Mouse (Mus musculus): Measurements from ENCODE around the gene Nipsnap2.
"Not testable (repeated sequence)": the region's sequence is repeated elsewhere in the genome, so short reads cannot be mapped to it uniquely, and the experiment has no call there.

Gene Nipsnap2

DNA sequence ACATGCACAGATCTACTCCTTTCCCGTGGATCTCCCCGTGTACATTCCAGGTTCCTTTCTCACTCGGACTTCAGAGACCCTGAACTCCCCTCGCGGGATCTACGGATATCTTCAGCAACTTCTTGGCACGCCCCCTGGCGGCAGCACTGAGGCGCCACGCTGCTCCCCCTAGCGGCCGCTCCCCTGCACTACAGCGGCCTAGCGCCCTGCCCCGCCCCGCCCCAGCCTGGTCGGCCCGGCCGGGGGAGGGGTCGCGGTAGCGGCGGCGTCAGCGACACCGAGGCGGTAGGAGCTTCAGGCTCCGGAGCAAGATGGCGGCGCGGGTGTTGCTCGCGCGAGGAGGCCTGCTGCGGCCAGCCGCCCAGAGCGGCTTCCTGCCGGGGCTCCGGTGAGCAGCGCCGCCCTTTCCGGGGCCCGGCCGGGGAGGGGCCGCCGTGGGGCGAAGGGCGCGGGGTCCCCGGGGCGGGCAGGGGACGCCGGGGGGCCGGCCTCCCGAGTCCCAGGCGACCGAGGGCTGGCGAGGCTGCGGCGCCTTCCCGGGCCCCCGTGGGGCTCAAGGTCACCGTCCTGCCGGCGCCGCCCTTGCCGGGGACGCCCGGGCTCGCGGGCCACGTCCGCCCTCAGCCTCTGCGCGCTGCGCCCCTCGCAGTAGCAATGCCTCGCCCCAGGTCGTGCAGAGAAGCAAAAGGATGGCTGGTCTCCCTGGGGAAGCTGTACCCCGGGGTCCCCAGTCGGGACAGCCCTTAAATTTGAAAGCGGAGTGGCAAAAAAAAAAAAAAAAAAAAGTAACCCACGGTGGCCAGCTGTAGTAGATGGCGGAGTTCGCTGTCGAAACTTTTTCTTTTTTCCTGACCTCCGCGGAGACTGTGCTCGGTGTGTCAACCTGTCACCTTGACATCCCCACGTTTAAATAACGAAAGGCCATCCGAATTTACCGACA lies at the start of gene Nipsnap2:
TSS of gene Nipsnap2 (plus strand) at position 230 of the 940 bp plus-strand sequence.
- DNase-seq = peak; percentile 96

DNA sequence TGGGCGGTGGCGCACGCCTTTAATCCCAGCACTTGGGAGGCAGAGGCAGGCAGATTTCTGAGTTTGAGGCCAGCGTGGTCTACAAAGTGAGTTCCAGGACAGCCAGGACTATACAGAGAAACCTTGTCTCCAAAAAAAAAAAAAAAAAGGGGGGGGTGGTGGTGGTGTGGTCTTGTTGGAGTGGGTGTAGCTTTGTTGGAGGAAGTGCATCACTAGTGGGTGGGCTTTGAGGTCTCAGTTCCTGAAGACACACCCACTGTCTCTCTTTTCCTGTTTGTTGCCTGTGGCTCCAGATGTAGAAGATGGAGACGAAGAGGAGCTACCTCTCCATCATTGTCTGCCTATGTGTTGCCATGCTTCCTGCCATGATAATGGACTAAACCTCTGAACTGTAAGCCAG lies 39.7 kb upstream of the Nipsnap2 start:
- not testable (repeated sequence) for DNase-seq

DNA sequence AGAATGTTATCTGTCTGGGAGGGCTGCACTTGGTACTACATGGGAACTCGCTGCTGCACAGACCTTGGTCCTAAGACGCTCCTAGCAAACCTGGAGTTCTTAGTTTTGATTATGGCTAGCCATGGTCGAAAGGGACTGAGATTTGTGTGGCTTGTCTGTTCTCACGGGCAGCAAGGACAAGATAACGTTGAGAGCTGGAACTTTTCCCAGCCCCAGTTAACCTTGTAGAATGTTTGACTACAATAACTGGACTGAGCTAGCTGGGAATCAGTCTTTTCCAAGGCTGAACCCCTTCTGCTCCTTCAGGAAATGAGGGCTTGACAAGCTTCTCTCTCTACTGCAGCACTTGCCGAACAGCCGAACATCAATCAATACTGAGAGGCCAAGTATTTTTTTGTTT lies 37.2 kb upstream of the Nipsnap2 start:
- no peak for DNase-seq

DNA sequence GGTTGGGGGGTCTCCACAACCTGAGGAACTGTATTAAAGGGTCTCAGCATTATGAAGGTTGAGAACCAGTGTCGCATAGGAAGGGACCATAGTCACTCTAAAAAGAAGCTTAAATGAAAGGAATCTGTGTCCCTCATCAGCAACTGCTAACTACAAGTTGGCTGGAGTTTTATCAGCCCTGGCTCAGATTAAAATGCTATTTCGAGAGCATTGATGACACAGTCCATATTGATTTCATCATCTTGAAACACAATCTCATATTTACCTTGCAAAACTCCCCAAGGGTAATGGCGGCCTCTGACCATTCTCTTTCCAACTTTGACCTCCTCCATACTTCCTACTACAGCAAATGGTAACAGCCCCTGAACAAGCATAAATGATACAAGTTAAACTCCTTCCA lies 34.3 kb upstream of the Nipsnap2 start:
- no peak for DNase-seq

DNA sequence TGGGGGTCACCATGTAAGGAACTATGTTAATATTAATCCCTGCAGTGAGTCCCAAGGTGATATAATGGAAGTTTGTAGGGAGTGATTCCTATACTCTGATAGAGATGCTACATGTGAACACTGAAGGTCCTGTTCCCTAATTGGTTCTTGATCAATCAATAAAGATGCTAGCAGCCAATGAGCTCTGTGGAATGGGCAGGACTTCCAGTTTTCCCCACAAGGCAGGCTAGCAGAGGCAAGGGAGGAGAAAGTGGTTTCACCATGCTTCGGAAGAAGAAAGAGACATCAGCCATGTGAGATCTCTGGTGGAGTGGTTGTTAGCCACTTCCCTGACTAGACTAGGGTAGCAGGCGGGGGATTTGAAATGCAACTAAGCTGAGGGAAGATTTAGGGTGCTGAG lies 24.4 kb upstream of the Nipsnap2 start:
- no peak for DNase-seq

DNA sequence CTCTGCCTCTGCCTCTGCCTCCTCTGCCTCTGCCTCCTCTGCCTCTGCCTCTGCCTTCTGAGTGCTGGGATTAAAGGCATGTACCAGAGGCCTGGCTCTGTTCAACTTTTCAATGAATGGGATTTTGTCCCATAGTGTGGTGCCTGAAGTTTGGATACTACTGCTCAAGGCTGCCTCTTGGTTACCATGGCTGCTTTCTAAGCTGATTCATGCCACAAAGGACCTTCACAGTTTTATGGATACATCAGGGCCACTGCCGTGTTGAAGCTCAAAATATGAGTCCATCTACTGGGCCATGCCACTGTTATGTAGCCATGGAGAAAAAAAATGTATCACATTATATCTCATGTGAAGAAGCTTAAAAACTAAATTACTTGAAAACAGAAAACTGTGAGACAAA lies 23.2 kb upstream of the Nipsnap2 start:
- DNase-seq = no peak

DNA sequence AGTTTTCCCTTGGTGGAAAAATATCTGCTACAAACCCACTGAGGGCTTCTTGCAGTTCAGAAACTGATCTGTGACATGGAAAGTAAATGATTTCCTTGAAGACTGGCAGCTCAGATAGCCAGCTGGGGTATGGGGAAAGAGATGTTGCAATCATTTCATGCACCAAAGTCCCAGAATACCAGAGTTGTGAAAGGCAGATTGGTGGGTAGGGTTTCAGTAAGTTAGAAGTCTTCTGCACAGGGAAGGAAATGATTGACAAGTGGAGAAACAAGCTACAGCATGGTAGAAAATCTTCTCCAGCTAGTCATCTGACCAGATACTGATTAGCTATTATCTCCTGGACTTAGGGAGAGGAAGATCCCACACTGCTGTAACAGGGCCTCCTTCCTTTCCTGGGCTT lies 21.5 kb upstream of the Nipsnap2 start:
- no peak for DNase-seq

DNA sequence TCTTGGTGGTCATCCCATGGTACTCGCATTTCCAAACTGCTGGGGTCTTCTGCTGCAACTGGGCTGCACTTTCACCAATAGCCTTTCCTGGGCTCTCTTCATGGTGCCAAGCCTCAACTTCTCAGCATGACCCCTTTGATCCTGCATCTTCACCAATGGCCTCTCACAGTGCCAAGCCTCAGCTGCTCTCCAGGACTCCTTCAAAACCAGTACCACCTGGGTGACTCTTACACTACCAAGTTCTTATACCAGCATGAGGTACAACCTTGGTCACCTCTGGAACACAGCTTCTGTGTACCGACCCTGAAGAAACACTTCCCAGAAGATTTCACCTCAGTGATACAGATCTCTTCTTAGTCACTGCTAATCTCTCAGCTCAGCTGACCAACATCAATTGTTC lies 16.5 kb upstream of the Nipsnap2 start, which contains the start of gene Sept14:
TSS of gene Sept14 (minus strand) at position 101 of the 400 bp plus-strand sequence.
- no peak for DNase-seq

DNA sequence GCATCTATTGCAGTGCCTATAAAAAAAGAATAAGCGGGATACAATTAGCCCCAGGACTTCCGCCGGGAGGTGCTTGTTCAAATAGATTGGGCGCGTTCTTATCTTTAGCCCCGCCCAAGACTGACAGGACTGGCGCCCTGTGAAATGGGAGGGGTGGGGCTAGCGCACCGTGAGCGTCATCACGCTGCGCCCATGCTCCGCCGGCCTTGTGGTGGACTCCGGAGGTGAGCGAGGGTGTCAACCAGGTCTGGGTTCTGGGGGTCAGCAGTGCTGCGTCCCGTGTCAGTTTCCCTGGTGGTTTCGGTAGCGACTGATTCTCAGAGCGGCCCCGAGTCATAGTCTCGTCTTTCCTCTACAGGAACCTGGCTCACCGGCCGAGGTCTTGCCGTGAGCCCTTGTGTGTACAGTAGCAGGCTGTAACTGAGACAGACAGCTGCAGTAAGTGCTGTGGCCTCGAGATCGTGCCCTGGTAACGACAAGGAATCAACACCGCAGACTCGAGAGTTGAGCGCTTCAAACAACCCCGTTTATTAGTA lies 9.5 kb upstream of the Nipsnap2 start, which contains the start of gene Mrps17:
TSS of gene Mrps17 (plus strand) at position 172 of the 536 bp plus-strand sequence.
- DNase-seq = peak; percentile 94

DNA sequence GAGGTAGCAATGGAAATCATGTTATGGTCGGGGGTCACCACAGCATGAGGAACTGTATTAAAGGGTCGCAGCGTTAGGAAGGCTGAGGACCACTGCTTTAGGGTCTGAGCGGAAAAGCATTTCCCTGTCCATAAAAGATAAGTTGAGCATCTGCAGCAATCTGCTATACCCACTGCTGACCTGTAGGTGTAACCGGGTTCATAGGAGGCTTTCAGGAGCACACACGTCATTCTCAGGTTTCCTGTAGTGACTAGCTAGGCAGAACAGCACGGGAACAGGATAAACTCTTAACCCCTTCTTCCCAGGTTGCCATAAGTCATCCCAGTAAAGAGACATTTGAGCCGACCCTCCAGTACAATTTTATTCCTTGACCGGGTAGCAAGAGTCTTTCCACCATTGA lies 7.8 kb upstream of the Nipsnap2 start:
- no peak for DNase-seq

DNA sequence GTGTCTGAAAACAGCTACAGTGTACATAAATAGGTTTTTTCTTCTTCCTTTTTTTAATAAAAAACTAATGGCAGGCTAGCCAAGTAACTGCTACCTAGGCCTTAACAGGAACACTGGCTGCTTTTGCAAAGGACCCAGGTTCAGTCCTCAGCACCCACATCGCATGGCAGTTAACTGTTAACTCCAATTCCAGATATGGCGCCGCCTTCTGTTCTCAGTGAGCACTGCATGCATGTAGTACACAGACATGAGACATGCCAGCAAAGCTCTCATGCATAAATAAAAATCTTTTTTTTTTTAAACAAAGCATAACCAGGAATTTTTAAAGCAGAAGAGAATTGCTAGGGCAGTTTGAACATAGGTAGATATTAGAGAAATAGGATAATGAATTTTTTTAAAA lies 4.7 kb upstream of the Nipsnap2 start:
- no peak for DNase-seq

DNA sequence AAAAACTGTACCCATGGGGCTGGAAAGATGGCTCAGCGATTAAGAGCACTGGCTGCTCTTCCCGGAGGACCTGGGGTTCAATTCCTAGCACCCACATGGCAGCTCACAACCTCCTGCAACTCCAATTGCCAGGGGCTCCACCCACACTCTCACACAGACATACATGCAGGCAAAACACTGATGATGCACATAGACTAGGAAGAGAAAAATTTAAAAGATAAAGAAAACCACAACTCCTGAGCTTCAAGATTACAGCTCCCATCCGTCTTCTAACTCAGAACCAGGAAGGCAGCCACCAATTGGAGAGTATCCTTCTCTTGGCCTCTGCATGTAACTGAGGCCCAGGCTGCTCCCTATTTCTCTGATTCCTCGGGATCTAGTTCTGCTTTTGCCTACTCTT lies 595 bp upstream of the Nipsnap2 start:
- DNase-seq = no peak

DNA sequence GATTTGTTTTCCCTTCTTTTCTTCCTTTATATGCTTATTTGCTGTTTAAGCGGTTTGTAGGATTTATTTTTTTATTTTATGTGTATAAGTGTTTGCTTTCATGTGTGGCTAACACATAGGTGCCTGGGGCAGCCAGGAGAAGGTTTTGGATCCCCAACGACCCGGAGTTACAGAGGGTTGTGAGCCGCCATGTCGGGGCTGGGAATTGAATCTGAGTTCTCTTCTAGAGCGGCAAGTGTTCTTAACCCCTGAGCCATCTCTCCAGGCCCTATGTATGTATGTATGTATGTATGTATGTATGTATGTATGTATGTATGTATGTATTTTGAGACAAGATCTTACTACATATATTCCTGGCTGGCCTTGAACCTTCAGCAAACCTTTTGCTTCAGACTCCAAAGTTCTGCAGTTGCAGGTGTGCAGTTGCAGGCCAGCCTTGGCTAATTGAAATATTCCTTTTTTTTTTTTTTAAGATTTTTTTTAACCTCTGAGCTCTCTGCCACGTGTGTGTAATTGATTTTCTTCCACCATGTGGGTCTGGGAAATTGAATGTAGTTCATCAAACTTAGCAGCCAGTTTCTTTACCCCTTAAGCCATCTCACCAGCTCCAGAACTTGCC lies 1.0 kb downstream of the Nipsnap2 start:
- DNase-seq = peak; percentile 40

DNA sequence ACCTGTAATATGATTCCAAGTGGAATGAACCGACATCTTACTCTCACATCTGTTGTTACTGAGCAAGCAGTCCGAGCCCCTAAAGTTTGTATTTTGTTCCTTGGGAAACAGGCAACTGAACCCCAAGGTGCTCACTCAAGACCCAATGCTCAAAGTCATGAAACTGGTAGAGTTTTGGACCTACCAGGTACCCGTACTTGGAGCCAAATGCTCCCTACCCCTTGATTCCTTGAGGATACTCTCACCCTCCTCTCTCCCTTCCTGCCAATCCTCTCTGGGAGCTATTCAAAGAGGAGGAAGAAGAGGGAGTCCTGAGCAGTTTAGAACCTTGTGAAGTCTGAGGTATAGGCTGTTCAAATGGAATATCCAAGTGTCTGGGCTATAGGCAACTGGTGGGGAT lies 1.9 kb downstream of the Nipsnap2 start:
- no peak for DNase-seq

DNA sequence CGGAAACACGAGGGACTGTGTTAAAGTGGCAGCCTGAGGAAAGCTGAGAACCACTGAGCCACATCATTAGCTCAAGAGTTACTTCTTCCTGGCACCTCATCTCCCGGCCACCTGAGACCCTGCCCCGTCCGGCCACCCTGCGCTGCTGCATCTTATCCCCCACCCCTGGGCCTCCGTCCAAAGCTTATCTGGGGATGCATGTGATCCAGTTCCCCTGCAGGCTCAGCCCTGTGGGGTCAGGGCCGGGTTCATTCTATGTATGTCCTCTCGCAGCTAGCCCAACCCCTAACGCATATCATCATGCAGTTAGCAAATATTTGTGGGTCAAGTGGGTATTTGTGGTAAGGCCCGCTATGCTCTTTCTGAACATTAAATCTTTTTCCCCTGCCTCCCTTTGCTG lies 4.4 kb downstream of the Nipsnap2 start:
- no peak for DNase-seq

DNA sequence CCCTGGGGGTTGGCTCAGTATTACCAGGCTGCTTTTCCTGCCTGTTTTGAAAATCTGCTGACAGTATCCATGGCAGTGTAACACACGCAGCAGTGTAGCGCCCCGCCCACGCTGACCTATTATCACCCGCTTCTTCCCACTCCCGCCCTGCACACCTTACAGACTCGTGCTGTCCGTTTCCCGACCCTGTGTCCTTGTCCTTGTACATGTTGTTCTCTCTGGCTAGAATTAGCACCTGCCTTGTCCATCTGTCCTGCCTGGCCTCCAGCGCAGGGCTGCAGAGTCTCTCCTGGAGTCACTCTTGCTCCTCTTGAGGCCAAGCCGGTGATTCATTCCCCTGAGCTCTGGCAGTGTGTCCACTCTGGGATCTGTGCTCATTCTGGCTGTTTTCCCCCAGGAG lies 5.5 kb downstream of the Nipsnap2 start:
- peak; percentile 36 for DNase-seq

DNA sequence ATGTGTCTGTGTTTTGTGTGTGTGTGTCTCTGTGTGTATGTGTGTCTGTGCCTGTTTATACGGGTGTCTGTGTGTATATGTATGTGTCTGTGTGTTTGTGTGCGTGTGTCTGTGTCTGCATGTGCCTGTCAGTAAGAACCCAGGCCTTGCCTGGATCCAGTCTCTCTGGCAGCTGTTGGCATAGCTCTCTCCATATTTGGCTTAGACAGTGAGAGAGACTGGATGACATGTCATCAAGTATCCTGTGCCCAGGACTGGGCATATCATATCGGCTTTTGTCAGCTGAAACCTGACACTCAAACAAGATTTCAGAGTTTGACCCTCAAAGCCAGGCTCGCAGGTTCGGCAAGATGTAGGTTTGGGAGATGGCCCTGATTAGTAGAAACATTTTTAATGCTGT lies 6.2 kb downstream of the Nipsnap2 start:
- no peak for DNase-seq

DNA sequence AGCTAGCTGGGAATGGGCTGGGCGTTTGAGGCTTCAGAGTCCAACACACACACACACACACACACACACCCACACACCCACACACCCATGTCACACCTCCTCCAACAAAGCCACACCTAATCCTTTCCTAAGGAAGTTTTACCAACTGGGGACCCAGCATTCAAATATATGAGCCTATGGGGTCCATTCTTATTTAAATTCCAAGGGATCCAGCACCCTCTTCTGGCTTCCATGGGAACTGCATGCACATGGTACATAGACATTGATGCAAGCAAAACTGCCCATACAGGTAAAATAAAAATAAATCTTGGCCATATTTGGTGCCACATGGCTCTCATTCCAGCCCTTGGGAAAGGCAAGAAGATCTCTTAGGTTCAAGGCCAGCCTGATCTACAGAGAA lies 16.1 kb downstream of the Nipsnap2 start:
- DNase-seq = peak; percentile 57

DNA sequence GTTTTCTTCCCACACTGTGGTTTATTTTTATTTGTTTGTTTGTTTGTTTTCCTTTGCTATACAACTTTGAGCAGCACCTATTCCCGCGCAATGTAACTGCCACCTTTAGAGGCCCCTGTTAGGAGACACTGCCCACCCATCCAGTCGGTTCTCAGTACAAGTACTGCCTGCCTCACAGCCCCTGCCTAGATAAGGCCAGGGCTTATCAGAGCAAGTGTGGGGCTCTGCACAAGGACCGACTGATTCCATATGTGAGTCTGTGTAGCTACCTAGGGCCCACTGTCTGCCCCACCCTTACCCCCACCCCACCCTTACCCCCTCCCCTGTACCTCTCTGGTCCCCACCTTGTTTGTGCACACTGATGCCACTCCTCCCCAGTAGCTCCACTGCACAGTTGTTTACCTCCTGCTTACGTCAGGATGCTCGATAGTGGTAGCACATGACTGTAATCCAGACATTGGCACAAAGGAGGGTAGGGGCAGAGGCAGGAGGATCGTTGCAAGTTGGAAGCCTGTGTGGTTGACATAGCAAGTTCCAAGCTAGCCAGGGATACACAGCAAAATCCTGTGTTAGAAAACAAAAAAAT lies 18.1 kb downstream of the Nipsnap2 start:
- DNase-seq = no peak

DNA sequence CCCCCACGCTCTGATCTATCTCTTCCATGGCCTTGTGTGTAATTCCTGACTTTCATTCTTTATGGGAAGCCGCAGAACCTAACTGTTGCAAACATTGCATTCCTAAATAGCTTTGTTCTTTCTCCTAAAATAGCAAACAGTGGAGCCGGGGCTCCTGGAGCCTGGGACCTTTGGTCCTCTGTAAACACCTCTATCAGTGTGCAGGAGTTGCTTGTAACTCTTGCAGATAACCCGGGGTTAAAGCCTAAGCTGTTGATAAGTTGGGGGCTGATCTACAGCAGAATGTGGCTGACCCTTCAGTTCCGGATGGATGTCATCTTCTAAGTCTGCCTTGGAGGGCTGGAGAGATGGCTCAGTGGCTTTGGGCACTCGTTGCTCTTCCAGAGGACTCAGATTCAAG lies 19.2 kb downstream of the Nipsnap2 start:
- DNase-seq = no peak

DNA sequence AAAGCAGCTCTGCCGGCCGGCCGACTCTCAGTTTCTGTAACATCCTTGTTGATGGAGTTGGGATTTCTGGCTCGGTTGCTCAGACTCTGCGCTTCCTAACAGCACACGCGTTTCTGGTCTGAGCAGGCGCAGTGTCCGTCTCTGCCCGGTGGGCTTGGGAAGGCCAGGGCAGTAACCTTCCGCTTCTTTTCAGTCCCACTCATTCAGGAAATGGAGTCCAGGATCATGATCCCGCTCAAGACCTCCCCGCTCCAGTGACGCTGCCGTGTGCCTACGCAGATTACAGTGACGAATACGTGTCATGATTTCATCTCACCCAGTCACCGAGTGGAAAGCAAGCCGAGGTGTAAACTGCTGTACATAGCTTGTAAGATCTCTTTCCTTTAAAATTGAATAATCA lies 32.0 kb downstream of the Nipsnap2 start:
- no peak for DNase-seq

DNA sequence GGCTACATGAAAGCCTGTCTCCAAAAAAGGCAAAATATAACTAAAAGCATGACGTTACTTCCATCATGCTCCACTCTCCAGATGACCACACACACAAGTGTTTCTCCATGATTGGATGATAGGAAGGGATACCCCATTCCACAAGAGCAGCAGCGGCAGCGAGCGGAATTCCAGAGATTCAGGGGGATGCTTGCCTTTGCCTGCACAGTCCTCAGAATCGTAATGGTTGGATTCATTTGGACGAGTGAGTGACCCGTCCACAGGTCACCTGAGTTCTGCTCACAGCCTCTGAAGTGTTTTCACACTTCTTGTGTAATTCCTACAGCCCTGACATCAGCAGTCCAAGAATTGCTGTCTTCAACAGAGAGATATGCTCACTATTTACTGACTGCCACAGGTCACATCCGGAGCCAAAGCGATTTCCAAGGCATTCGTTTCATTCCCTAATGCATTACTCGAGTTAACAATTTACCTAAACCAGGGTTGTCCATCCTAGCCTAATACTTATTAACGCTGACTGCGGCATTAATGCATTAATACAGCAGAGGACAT lies 35.1 kb downstream of the Nipsnap2 start:
- peak; percentile 49 for DNase-seq

DNA sequence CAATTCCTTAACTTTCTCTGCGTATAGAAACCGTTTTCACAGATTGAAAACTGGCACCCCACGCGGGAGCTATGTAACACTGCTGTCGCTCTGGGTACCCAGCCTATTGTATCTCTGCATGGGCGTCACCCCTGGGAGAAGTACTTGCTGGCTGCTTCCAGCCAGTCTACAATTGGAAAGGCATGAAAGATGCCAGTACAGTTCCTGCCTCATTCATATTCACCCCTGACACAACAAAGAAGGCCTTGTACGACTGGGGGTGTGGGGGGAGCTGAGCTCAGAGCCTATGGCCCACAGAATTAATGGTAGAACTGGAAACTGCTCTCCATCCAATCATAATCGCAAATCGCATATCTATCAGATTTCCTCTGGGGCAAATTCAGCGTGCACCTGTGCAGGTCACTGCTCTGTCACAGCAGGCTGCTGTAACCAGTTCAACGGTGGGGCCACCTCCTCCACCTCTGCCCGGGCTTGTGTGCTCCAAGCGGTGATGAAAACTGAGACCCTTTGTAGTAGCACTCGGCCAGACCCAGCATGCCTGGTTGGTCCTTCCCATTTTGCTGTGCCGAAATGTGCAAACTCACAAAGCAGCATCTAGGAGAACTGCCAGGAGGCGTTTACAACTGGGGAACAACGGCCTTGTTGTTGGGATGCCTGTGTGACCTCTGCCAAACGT lies 37.1 kb downstream of the Nipsnap2 start:
- no peak for DNase-seq
